Mouse (Mus musculus) E14TG2a.4 (cell line): ENCODE measurements around the gene Cd177.

ENCODE experiments used
- CTCF ChIP-seq: conservative IDR thresholded peaks from 2 replicates; pipeline ENCODE4 v1.5.1; 2014; ENCODE audit warnings: low read length
- POU5F1 ChIP-seq: IDR thresholded peaks from 2 replicates; pipeline ENCODE4 v1.6.1; 2014; ENCODE audit warnings: low read length, borderline replicate concordance

- no peak for TF ChIP-seq CTCF
- no peak for TF ChIP-seq POU5F1
Observed at GRCm38 (mm10) chr7:24753476-24753875, 6.6 kb downstream of the Cd177 start.
